Mouse (Mus musculus) stomach, embryonic 14.5 days (tissue): ENCODE measurements around the gene Mia3. TPM values are rescaled to one million over a fixed set of nuclear protein-coding genes. Genes with fewer than 3 reads are reported as not detected.
"Not testable (repeated sequence)": the region's sequence is repeated elsewhere in the genome, so short reads cannot be mapped to it uniquely, and the experiment has no call there.

Source experiments
- ATAC-seq: fragments of 200-750 bp; cut with Nextera tagmentation; 2 replicates; pipeline ENCODE4 v1.8.0; 2017; ENCODE audit warnings: low read depth, moderate TSS enrichment; ENCODE audit not compliant: insufficient number of reproducible peaks, insufficient read depth, low FRiP score
- H3K27ac ChIP-seq: fragments of 300-500 bp; sonication (generic); 2 replicates; pipeline ENCODE4 v1.5.1; 2014; ENCODE audit warnings: mild to moderate bottlenecking, low read length, moderate library complexity, mixed read lengths
- H3K27me3 ChIP-seq: fragments of 300-500 bp; sonication (generic); 2 replicates; pipeline ENCODE4 v1.6.1; 2014; ENCODE audit warnings: low read length, control low read depth, mixed read lengths; ENCODE audit not compliant: control insufficient read depth, insufficient read depth
- H3K36me3 ChIP-seq: fragments of 300-500 bp; sonication (generic); 2 replicates; pipeline ENCODE4 v1.6.1; 2014; ENCODE audit warnings: mild to moderate bottlenecking, control low read depth, low read length, moderate library complexity, mixed read lengths; ENCODE audit not compliant: control insufficient read depth, insufficient read depth
- H3K4me1 ChIP-seq: fragments of 300-500 bp; sonication (generic); 2 replicates; pipeline ENCODE4 v1.6.1; 2014; ENCODE audit warnings: low read length, control low read depth, mixed read lengths; ENCODE audit not compliant: control insufficient read depth, insufficient read depth
- H3K4me2 ChIP-seq: fragments of 300-500 bp; sonication (generic); replicated peaks from 2 replicates; pipeline ENCODE4 v1.6.1; 2014; ENCODE audit warnings: low read depth, low read length, control low read depth
- H3K4me3 ChIP-seq: fragments of 300-500 bp; sonication (generic); 2 replicates; pipeline ENCODE4 v1.5.1; 2014; ENCODE audit warnings: low read depth, low read length, control low read depth
- H3K9ac ChIP-seq: fragments of 300-500 bp; sonication (generic); replicated peaks from 2 replicates; pipeline ENCODE4 v1.6.1; 2014; ENCODE audit warnings: low read depth, mild to moderate bottlenecking, control low read depth, low read length, moderate library complexity, mixed read lengths
- H3K9me3 ChIP-seq: fragments of 300-500 bp; sonication (generic); 2 replicates; pipeline ENCODE4 v1.6.1; 2016; ENCODE audit warnings: low read depth, low read length, control low read depth; ENCODE audit not compliant: control insufficient read depth
- WGBS: fragments of 180-500 bp; shearing (Covaris S2); extraction: QIAGEN DNeasy Blood & Tissue Kit; methylation state at CpG from one replicate; pipeline ENCODE4 v1.1.7; 2014; 5-methylcytosine and 5-hydroxymethylcytosine counted together
- polyA plus RNA-seq: library from polyadenylated mRNA; unstranded; fragments of >200 nt; fragmentation: Nextera tagmentation; extraction: Ambion mirVana; gene quantifications from 2 replicates; pipeline ENCODE4 v1.2.1, GENCODE M21; 2014

Gene Mia3
- polyA plus RNA-seq, 1 experiment from 2014 or later = 106 TPM

DNA sequence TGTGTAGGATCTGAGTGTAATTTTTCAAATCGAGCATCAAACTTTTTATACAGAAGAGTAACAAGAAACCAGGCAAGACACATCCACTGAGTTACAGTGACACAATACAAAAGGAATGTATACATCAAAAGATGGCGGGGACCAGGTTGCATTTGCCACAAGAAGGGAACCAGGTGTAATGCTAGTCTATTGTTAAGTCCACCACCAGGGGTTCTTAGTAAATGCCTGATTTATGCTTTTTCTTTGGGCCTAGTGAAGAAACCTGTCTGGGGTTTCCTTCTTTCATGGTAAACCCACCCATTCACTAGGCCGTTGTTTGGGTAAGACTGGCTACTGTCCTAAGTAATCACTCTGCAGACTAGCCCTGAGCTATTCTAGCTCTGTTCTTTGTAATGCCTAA is 10.0 kb upstream of the Mia3 start:
- H3K9me3 ChIP-seq, H3K4me2 ChIP-seq, H3K4me3 ChIP-seq, H3K27me3 ChIP-seq, H3K4me1 ChIP-seq, ATAC-seq, H3K27ac ChIP-seq, H3K9ac ChIP-seq, H3K36me3 ChIP-seq: not testable (repeated sequence)
- WGBS = 90% methylated on average over 3 of the region's 3 CpGs

DNA sequence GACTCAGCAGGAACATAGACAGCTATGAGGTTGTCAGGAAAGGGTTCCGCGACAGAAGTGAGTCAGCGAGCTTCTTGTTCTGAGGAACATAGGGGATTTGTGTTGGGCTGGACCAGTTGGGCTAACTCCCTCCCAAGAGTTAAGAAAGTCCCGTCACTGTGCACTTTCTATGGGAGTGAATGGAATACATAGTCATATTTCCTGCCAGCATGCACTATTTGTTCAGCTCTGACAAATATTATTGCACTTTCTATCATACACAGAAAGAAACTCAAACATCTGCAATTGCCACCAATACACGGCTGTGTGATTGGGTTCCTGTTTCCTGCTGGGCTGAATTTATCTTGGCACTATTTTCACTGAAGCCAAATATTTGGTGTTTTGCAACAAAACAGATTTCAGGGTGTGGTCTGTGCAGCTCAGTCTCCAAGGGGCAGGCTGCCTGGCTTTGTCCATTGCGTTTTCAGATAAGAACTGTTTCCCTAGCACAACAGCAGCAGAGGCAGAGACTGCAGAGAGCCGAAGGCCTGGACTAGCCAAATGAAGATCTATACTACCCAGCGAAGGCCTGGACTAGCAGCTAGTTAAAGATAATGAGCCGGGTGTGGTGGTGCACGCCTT is 9.1 kb upstream of the Mia3 start:
- Histone ChIP-seq H3K27me3 (no peaks in the 10 kb centered on the region), H3K36me3 (no peaks in the 10 kb centered on the region), H3K9me3 (peaks cover 3% of the 10 kb centered on the region; the same call in 1 of the 2 replicates), H3K27ac (no peak overlapping the region), H3K4me3 (no peak overlapping the region), H3K4me1 (no peaks in the 10 kb centered on the region), H3K9ac (no peak overlapping the region), H3K4me2 (no peak overlapping the region)
- no peak for ATAC-seq
- 72% methylated on average over 10 of the region's 10 CpGs for WGBS

DNA sequence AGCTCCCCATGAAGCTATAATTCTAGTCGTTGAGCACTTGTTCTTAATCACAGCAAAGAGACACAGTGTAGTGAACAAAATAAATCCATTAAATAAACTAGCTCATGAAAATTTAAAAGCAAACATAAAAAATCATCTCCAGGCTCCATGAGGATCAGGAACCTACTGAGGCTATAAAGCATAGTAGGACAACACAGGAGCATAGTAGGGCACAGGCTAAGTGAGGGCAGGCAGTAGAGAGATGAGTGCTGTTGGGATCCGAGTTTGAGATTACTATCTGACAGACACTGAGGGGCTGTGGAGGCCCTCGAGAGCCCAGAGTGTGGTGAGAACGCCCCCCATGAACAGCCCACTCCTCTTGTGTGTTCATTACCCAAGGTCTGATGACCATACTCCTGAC is 7.7 kb upstream of the Mia3 start:
- H3K9me3 ChIP-seq = peaks cover 3% of the 10 kb centered on the region; the same call in 1 of the 2 replicates
- ATAC-seq = no peak
- no peak overlapping the region for H3K4me3 ChIP-seq
- no peak overlapping the region for H3K4me2 ChIP-seq
- no peaks in the 10 kb centered on the region for H3K4me1 ChIP-seq
- WGBS = 76% methylated on average over 4 of the region's 4 CpGs
- no peak overlapping the region for H3K9ac ChIP-seq
- H3K27ac ChIP-seq = no peak overlapping the region
- no peaks in the 10 kb centered on the region for H3K27me3 ChIP-seq
- H3K36me3 ChIP-seq = no peaks in the 10 kb centered on the region

DNA sequence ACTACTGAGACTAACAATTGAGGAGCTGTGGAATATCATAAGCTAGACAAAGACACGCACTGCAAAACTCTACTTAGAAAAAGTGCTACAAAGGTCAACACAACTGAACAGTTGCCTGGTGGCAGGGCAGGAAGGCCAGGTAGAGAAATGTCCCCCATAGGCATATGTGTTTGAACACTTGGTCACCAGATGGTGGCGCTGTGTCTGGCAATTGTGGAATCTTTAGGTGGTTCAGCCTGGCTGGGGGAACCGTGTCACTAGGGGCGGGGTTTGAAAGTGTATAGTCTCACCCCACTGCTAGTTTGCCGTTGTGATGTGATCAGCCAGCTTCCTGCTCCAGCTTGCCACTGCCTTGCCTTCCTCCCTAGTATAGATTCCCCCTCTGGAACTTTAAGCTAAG is 5.4 kb upstream of the Mia3 start:
- Histone ChIP-seq H3K36me3 (no peaks in the 10 kb centered on the region), H3K9ac (no peak overlapping the region), H3K27ac (no peak overlapping the region), H3K4me1 (no peaks in the 10 kb centered on the region), H3K4me2 (no peak overlapping the region), H3K27me3 (no peaks in the 10 kb centered on the region), H3K9me3 (peaks cover 3% of the 10 kb centered on the region; the same call in 1 of the 2 replicates), H3K4me3 (no peak overlapping the region)
- no peak for ATAC-seq
- WGBS = 76% methylated on average over 5 of the region's 5 CpGs

DNA sequence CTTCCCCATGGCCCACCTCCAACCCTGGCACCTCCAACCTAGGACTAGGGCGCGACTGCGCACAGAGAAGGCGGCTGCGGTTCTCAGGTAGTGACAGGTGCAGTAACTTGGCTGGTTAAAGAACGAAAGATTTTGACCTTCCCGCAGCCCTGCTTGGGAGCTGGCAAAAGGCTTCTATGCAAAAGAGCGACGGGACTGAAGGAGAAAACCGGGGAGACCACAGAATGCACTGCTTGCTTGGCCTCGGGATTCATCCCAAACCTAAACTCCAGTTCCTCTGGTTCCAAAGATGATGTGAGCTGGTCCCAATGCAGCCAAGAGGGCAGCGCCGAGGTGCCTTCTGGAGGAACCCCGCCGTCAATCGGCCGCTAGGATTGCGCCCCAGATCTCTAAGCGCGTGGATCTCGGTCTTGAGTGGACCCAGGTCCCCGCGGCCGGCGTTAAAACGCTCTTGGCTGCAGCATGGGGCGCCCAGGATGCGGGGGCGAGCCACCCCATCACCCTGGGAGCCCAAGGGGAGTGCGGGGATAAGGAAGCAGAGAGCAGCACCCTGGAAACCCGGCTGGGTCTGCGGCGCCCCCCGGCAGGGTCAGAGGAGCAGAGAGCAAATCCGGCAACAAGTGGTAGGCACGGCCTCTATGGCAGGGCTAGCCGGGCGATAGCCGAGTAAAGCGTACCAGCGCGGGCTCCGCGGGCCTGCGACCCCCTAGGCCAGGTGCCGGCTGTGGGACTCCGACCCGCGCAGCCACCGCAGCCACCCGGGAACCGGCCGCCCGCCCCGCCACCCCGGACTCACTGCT is 552 bp downstream of the Mia3 start:
- ATAC-seq = peak; percentile 59
- Histone ChIP-seq H3K9ac (peak overlapping the region; percentile 92), H3K4me3 (peak overlapping the region; percentile 92), H3K36me3 (peaks cover 13% of the 10 kb centered on the region), H3K4me2 (peak overlapping the region; percentile 84), H3K4me1 (peaks cover 10% of the 10 kb centered on the region), H3K27ac (peak overlapping the region; percentile 66), H3K27me3 (no peaks in the 10 kb centered on the region), H3K9me3 (no peaks in the 10 kb centered on the region)
- WGBS = 1% methylated on average over 52 of the region's 56 CpGs

DNA sequence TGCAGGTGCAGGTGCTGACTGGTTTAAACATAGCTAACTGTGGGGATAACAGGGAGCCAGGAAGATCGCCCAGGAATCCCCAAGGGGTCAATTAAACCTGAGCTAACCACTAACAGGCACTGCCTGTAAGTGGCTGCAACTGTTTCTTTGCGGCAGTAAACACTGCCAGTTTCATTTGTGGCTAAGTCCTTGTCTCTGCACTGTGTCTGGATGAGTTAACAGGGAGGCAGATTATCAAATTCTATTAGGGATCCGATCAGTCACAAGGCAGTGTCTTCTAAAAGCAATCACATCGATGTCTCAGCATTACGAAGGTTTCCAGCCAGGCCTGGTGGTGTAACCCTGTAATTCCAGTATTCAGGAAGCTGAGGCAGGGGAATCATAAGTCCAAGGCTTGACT is 3.0 kb downstream of the Mia3 start:
- Histone ChIP-seq H3K4me3 (no peak overlapping the region), H3K4me2 (no peak overlapping the region), H3K27me3 (no peaks in the 10 kb centered on the region), H3K9ac (no peak overlapping the region), H3K9me3 (no peaks in the 10 kb centered on the region), H3K36me3 (peaks cover 20% of the 10 kb centered on the region), H3K27ac (no peak overlapping the region), H3K4me1 (peaks cover 10% of the 10 kb centered on the region)
- WGBS = 88% methylated on average over 5 of the region's 5 CpGs
- no peak for ATAC-seq

DNA sequence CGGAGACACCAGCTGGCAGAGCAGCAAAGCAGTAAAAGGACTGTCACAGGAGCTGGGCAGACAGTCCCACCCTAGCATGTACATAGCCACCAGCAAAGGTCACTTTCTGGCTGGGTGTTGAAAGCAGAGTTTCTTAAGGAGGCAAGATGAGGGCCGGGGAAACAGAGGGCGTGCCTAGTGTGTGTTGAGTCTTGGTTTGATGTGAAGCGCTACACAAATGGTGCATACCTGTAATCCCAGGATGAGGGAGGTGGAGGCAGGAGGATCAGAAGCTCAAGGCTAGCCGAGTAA is 5.8 kb downstream of the Mia3 start:
- H3K36me3 ChIP-seq = peaks cover 42% of the 10 kb centered on the region
- WGBS = 92% methylated on average over 5 of the region's 5 CpGs
- no peak for ATAC-seq

DNA sequence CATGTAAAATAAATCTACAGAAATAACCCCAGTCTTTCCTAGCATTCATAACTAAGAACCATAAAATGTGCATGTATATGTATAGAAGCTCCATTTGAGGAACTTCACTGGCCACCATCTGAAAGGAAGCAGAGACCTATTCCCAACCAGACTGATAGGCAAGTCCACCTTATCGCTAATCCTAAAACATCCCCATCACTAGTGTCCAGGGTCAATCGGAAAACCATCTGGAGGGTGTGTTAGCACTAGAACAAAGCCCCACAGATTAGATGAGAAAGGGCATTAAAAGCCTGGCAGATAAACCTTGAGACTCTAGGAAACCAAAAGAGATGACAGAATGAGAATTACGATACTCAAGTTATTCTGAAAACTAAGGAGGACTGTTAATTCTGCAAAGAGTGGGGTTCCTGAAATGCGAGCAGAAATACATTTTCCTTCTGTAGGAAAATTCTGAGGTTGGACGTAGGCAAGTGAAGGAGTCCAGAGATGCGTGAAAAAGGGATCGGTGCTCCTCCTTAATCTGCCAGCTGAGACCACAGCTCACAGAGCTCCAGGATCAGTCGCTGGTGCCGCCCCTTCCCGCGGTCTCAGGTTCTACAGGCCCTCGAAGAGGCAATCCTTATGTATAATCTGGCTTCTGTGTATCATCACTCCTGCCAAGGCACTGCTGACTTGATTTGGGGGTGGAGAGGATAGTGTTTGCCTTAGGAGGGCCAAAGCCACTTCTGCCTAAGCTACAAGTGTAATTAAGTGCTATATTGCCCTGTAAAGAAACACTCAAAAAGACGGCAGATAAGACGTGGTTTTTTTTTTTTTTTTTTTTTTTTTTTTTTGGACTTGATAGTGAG is 6.4 kb downstream of the Mia3 start:
- ATAC-seq = no peak
- peaks cover 7% of the 10 kb centered on the region for H3K4me1 ChIP-seq
- H3K9me3 ChIP-seq = no peaks in the 10 kb centered on the region
- H3K36me3 ChIP-seq = peaks cover 44% of the 10 kb centered on the region
- H3K27me3 ChIP-seq = no peaks in the 10 kb centered on the region
- WGBS = 86% methylated on average over 14 of the region's 14 CpGs
- H3K4me2 ChIP-seq = no peak overlapping the region
- H3K9ac ChIP-seq = no peak overlapping the region
- no peak overlapping the region for H3K27ac ChIP-seq
- no peak overlapping the region for H3K4me3 ChIP-seq

More for the DNA sequence above, 5.8 kb downstream of the Mia3 start:
- H3K4me3 ChIP-seq = no peak overlapping the region
- peaks cover 10% of the 10 kb centered on the region for H3K4me1 ChIP-seq
- no peaks in the 10 kb centered on the region for H3K9me3 ChIP-seq
- no peaks in the 10 kb centered on the region for H3K27me3 ChIP-seq
- H3K27ac ChIP-seq = no peak overlapping the region
- no peak overlapping the region for H3K4me2 ChIP-seq
- H3K9ac ChIP-seq = no peak overlapping the region
